8 mouse cellular contexts compared by ENCODE assay signal in genomic region chr17:48280943-48281738, GRCm38 (mm10). TPM values are rescaled to one million over a fixed set of nuclear protein-coding genes. Genes with fewer than 3 reads are reported as not detected.
DNase-seq lines count a peak whose midpoint lies in the region; ATAC-seq lines count a peak whose summit lies in the region.

No protein-coding gene starts in this region.

- peaks cover 3% of the 10 kb centered on the region; the same call in 1 of the 2 replicates for H3K4me1 ChIP-seq in heart, embryonic 16.5 days (ENCODE audit: control insufficient read depth, insufficient read depth, low read length)
- H3K4me1 ChIP-seq in embryonic facial prominence, embryonic 11.5 days (ENCODE audit: control insufficient read depth, insufficient read depth, low read length) = no peaks in the 10 kb centered on the region
- 0 out of 2 replicates have a peak, but pooled peaks cover 3% of the 10 kb centered on the region for H3K4me1 ChIP-seq in intestine, embryonic 15.5 days (replicated peaks)
- H3K4me1 ChIP-seq in midbrain, embryonic 16.5 days (ENCODE audit: control insufficient read depth, insufficient read depth, low read length) = peaks cover 7% of the 10 kb centered on the region

- no peak for DNase-seq in heart, adult 8-10 months (ENCODE audit: low spot score)
- peak; percentile 34 for DNase-seq in embryonic facial prominence, embryonic 11.5 days (ENCODE audit: low spot score)
- no peak for DNase-seq in adrenal gland, postnatal 36 days
- DNase-seq in left cerebral cortex, adult 11 months (ENCODE audit: low spot score) = no peak
- DNase-seq in cerebellum, adult 9-11 months = no peak

- H3K4me3 ChIP-seq in heart, embryonic 16.5 days (ENCODE audit: low read length) = peak overlapping the region; percentile 37
- H3K4me3 ChIP-seq in embryonic facial prominence, embryonic 11.5 days (ENCODE audit: low read depth, low read length) = peak overlapping the region; percentile 24
- peak overlapping the region; percentile 15; the same call in 1 of the 2 replicates for H3K4me3 ChIP-seq in intestine, embryonic 15.5 days (replicated peaks)
- H3K4me3 ChIP-seq in midbrain, embryonic 16.5 days (ENCODE audit: low read depth, low read length) = peak overlapping the region; percentile 30

- no peaks in the 10 kb centered on the region for H3K36me3 ChIP-seq in heart, embryonic 16.5 days (ENCODE audit: control insufficient read depth, insufficient read depth)
- H3K36me3 ChIP-seq in embryonic facial prominence, embryonic 11.5 days (replicated peaks; ENCODE audit: control insufficient read depth, insufficient read depth, low read depth, low read length) = no peaks in the 10 kb centered on the region
- no peaks in the 10 kb centered on the region for H3K36me3 ChIP-seq in intestine, embryonic 15.5 days
- no peaks in the 10 kb centered on the region for H3K36me3 ChIP-seq in midbrain, embryonic 16.5 days (ENCODE audit: control insufficient read depth, insufficient read depth, low read length)

- no peaks in the 10 kb centered on the region for H3K9me3 ChIP-seq in heart, embryonic 16.5 days (replicated peaks; ENCODE audit: control insufficient read depth, low read length)
- H3K9me3 ChIP-seq in embryonic facial prominence, embryonic 11.5 days (replicated peaks; ENCODE audit: control insufficient read depth, low read length) = no peaks in the 10 kb centered on the region
- no peaks in the 10 kb centered on the region for H3K9me3 ChIP-seq in intestine, embryonic 15.5 days
- H3K9me3 ChIP-seq in midbrain, embryonic 16.5 days (replicated peaks; ENCODE audit: control insufficient read depth, low read length, poor library complexity, severe bottlenecking) = no peaks in the 10 kb centered on the region

- H3K27ac ChIP-seq in heart, embryonic 16.5 days (ENCODE audit: low read length) = no peak overlapping the region
- H3K27ac ChIP-seq in embryonic facial prominence, embryonic 11.5 days (replicated peaks; ENCODE audit: low read depth, low read length) = no peak overlapping the region; the same call in 1 of the 2 replicates
- H3K27ac ChIP-seq in intestine, embryonic 15.5 days = no peak overlapping the region
- H3K27ac ChIP-seq in midbrain, embryonic 16.5 days (ENCODE audit: low read length) = no peak overlapping the region

- 39% methylated on average over 18 of the region's 18 CpGs for WGBS in heart, embryonic 16.5 days
- WGBS in embryonic facial prominence, embryonic 11.5 days = 24% methylated on average over 18 of the region's 18 CpGs
- WGBS in intestine, embryonic 15.5 days = 24% methylated on average over 18 of the region's 18 CpGs
- WGBS in midbrain, embryonic 16.5 days = 22% methylated on average over 18 of the region's 18 CpGs

- H3K4me2 ChIP-seq in heart, embryonic 16.5 days (ENCODE audit: low read depth, low read length) = peak overlapping the region; percentile 61
- peak overlapping the region; percentile 44 for H3K4me2 ChIP-seq in embryonic facial prominence, embryonic 11.5 days (ENCODE audit: low read depth, low read length)
- H3K4me2 ChIP-seq in intestine, embryonic 15.5 days (replicated peaks) = peak overlapping the region; percentile 58
- H3K4me2 ChIP-seq in midbrain, embryonic 16.5 days (ENCODE audit: low read length) = peak overlapping the region; percentile 56

- no peak for ATAC-seq in heart, embryonic 16.5 days (replicated peaks; ENCODE audit: extremely low read depth, insufficient read depth, low FRiP score)
- peak; percentile 79 for ATAC-seq in embryonic facial prominence, embryonic 11.5 days (replicated peaks; ENCODE audit: insufficient number of reproducible peaks, low FRiP score, low TSS enrichment, low read depth)
- ATAC-seq in intestine, embryonic 15.5 days = peak; percentile 41
- 0 out of 2 replicates have a peak, but pooled peaks have one; percentile 32 for ATAC-seq in midbrain, embryonic 16.5 days

- no peaks in the 10 kb centered on the region for H3K27me3 ChIP-seq in heart, embryonic 16.5 days (ENCODE audit: control insufficient read depth, insufficient read depth, low read length)
- no peaks in the 10 kb centered on the region for H3K27me3 ChIP-seq in embryonic facial prominence, embryonic 11.5 days (ENCODE audit: control insufficient read depth, insufficient read depth, low read length)
- H3K27me3 ChIP-seq in intestine, embryonic 15.5 days (replicated peaks) = no peaks in the 10 kb centered on the region
- H3K27me3 ChIP-seq in midbrain, embryonic 16.5 days (ENCODE audit: control insufficient read depth, insufficient read depth, low read depth, low read length) = no peaks in the 10 kb centered on the region

- H3K9ac ChIP-seq in heart, embryonic 16.5 days (ENCODE audit: low read length) = peak overlapping the region; percentile 46
- H3K9ac ChIP-seq in embryonic facial prominence, embryonic 11.5 days (replicated peaks; ENCODE audit: low read length) = peak overlapping the region; percentile 61
- H3K9ac ChIP-seq in intestine, embryonic 15.5 days = no peak overlapping the region
- H3K9ac ChIP-seq in midbrain, embryonic 16.5 days (ENCODE audit: low read depth, low read length) = peak overlapping the region; percentile 21; the same call in 1 of the 2 replicates

RNA-seq across cellular contexts. Expression of gene Treml4, which starts 17.0 kb away (rescaled TPM):
- 0.11 and 0.21 TPM in 2 replicates for polyA plus RNA-seq in heart, embryonic 16.5 days (2015; fragmentation: Nextera tagmentation; extraction: Ambion mirVana)
- under 1 TPM in 2 of 4 experiments, not detected in 2; 0.17 to 0.19 TPM for total RNA-seq in heart, adult 8-10 months (2022)
- polyA plus RNA-seq in embryonic facial prominence, embryonic 11.5 days (2014; fragmentation: Nextera tagmentation; extraction: Ambion mirVana) = not detected in 2 replicates
- 2.4 and 3.3 TPM in 2 replicates for polyA plus RNA-seq in intestine, embryonic 15.5 days (2015; fragmentation: Nextera tagmentation; extraction: Ambion mirVana)
- polyA plus RNA-seq in midbrain, embryonic 16.5 days (2015; fragmentation: Nextera tagmentation; extraction: Ambion mirVana) = 0.38 TPM in 1 of 2 replicates, not detected in the other
- total RNA-seq in adrenal gland, postnatal 36 days (2021) = 1 to 10 TPM in 1 of 2 experiments, under 1 TPM in 1; 0.36 to 1.5 TPM

RNA-seq across cellular contexts. Expression of gene Treml2, which starts 18.2 kb away (rescaled TPM):
- 0.59 and 1.5 TPM in 2 replicates for polyA plus RNA-seq in heart, embryonic 16.5 days (2015; fragmentation: Nextera tagmentation; extraction: Ambion mirVana)
- under 1 TPM; 0.56 to 0.82 (median 0.64) TPM for total RNA-seq in heart, adult 8-10 months (2022)
- polyA plus RNA-seq in embryonic facial prominence, embryonic 11.5 days (2014; fragmentation: Nextera tagmentation; extraction: Ambion mirVana) = 0.10 and 0.15 TPM in 2 replicates
- polyA plus RNA-seq in intestine, embryonic 15.5 days (2015; fragmentation: Nextera tagmentation; extraction: Ambion mirVana) = 0.24 and 0.37 TPM in 2 replicates
- 0.09 TPM in 1 of 2 replicates, not detected in the other for polyA plus RNA-seq in midbrain, embryonic 16.5 days (2015; fragmentation: Nextera tagmentation; extraction: Ambion mirVana)
- under 1 TPM; 0.23 to 0.46 TPM for total RNA-seq in adrenal gland, postnatal 36 days (2021)

RNA-seq across cellular contexts. Expression of gene Trem3, which starts 33.6 kb away (rescaled TPM):
- 0.30 TPM in 1 of 2 replicates, not detected in the other for polyA plus RNA-seq in heart, embryonic 16.5 days (2015; fragmentation: Nextera tagmentation; extraction: Ambion mirVana)
- total RNA-seq in heart, adult 8-10 months (2022) = not detected
- 0.21 TPM in 1 of 2 replicates, not detected in the other for polyA plus RNA-seq in embryonic facial prominence, embryonic 11.5 days (2014; fragmentation: Nextera tagmentation; extraction: Ambion mirVana)
- polyA plus RNA-seq in intestine, embryonic 15.5 days (2015; fragmentation: Nextera tagmentation; extraction: Ambion mirVana) = 0.19 and 0.23 TPM in 2 replicates
- not detected in 2 replicates for polyA plus RNA-seq in midbrain, embryonic 16.5 days (2015; fragmentation: Nextera tagmentation; extraction: Ambion mirVana)
- total RNA-seq in adrenal gland, postnatal 36 days (2021) = not detected

RNA-seq across cellular contexts. Expression of gene B430306N03Rik, which starts 34.8 kb away (rescaled TPM):
- 0.31 and 0.37 TPM in 2 replicates for polyA plus RNA-seq in heart, embryonic 16.5 days (2015; fragmentation: Nextera tagmentation; extraction: Ambion mirVana)
- total RNA-seq in heart, adult 8-10 months (2022) = 1 to 10 TPM in 1 of 4 experiments, under 1 TPM in 3; 0.12 to 1.1 (median 0.16) TPM
- polyA plus RNA-seq in embryonic facial prominence, embryonic 11.5 days (2014; fragmentation: Nextera tagmentation; extraction: Ambion mirVana) = not detected in 2 replicates
- polyA plus RNA-seq in intestine, embryonic 15.5 days (2015; fragmentation: Nextera tagmentation; extraction: Ambion mirVana) = 0.28 and 0.45 TPM in 2 replicates
- 0.14 TPM in 1 of 2 replicates, not detected in the other for polyA plus RNA-seq in midbrain, embryonic 16.5 days (2015; fragmentation: Nextera tagmentation; extraction: Ambion mirVana)
- under 1 TPM; 0.13 to 0.23 TPM for total RNA-seq in adrenal gland, postnatal 36 days (2021)

RNA-seq across cellular contexts. Expression of gene Trem1, which starts 48.6 kb away (rescaled TPM):
- polyA plus RNA-seq in heart, embryonic 16.5 days (2015; fragmentation: Nextera tagmentation; extraction: Ambion mirVana) = 0.08 and 0.11 TPM in 2 replicates
- total RNA-seq in heart, adult 8-10 months (2022) = under 1 TPM in 2 of 4 experiments, not detected in 2; 0.12 to 0.49 TPM
- 0.07 and 0.11 TPM in 2 replicates for polyA plus RNA-seq in embryonic facial prominence, embryonic 11.5 days (2014; fragmentation: Nextera tagmentation; extraction: Ambion mirVana)
- 0.24 and 0.37 TPM in 2 replicates for polyA plus RNA-seq in intestine, embryonic 15.5 days (2015; fragmentation: Nextera tagmentation; extraction: Ambion mirVana)
- not detected in 2 replicates for polyA plus RNA-seq in midbrain, embryonic 16.5 days (2015; fragmentation: Nextera tagmentation; extraction: Ambion mirVana)
- total RNA-seq in adrenal gland, postnatal 36 days (2021) = under 1 TPM; 0.10 to 0.17 TPM
